Mouse (Mus musculus): ENCODE measurements around the gene Gfod1.

DNA sequence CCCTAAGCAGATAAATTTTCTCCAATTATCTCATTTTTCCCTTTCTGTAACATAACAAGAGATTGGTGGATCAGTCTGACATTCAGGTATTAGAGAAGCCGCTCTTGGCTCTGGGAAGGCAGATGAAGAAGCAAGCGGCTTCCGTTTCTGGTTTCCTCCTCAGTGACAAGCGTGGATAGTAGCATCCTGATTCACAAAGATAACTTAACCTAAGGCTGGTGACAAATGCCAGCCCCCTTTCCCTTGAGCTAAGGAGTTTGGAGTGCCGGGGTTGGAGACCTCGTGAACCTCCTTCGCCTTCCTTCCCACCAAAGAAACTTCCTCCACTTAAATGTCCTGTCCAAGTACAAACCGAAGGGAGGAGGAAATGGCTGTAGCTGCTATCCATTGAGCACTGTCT lies 86.9 kb downstream of the Gfod1 start:
- TF ChIP-seq CTCF (conservative IDR thresholded peaks at IDR 0.05 in 1 of 2, IDR thresholded peaks at IDR 0.05 in 1 of 2; ENCODE audit: low read depth in 2 of 2, low read length in 2 of 2) (no peak), MAFK (IDR thresholded peaks at IDR 0.05; ENCODE audit: insufficient replicate concordance, low read length) (no peak), CHD1 (IDR thresholded peaks at IDR 0.05; ENCODE audit: low read depth, low read length) (no peak), UBTF (IDR thresholded peaks at IDR 0.05; ENCODE audit: low read depth, low read length) (no peak), POLR2A (IDR thresholded peaks at IDR 0.05; ENCODE audit: low read depth, low read length) (no peak)
